Mouse (Mus musculus) layer of hippocampus, postnatal 36 days (tissue): ENCODE measurements around the gene Phox2a. TPM values are rescaled to one million over a fixed set of nuclear protein-coding genes. Genes with fewer than 3 reads are reported as not detected.

Experiments
- DNase-seq, 2 experiments: peaks; one replicate each; pipeline ENCODE4 v3.0.0; 2022
- total RNA-seq, 2 experiments: library from RNA; stranded (reverse); gene quantifications; 2 replicates each; pipeline ENCODE4 v1.2.3; 2021

The Phox2a gene
- not detected for total RNA-seq

GRCm38 (mm10) chr7:101817861-101818401, at the start of gene Phox2a:
Gene Phox2a, plus strand, starts transcription at chr7:101818313.
- DNase-seq = no peak

- peak in 1 of 2 experiments; percentile 36 for DNase-seq
These were observed 48.1 kb upstream of the Phox2a start for GRCm38 (mm10) chr7:101770051-101770450.

DNA sequence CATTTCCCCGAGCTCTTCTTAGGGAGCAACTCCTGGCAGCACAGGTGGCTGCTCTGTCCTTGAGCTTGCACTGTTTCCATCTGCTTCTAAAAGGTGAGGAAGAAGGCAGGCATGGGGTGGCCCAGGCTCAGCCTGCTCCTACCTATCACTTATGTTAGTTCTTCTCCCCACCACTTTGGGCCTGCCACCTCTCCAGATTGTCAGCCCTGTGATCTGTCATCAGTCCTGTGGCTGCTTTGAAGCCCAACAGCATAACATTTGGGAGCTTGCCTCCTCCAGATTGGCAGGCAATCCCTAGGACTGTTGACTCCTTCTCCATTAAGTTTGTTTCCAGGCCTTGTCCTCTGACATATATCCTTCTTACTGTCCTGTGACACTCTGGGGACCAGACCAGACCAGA, 46.5 kb upstream of the Phox2a start:
- DNase-seq = no peak

- DNase-seq = peak in 1 of 2 experiments; percentile 23
These were observed 45.4 kb upstream of the Phox2a start for GRCm38 (mm10) chr7:101772687-101773086.

- no peak for DNase-seq
These were observed 41.1 kb upstream of the Phox2a start for GRCm38 (mm10) chr7:101777053-101777452.

- no peak for DNase-seq
These were observed 2.4 kb downstream of the Phox2a start for GRCm38 (mm10) chr7:101820295-101821030.

- DNase-seq = peak; percentile 21 to 38
These were observed 3.7 kb downstream of the Phox2a start for GRCm38 (mm10) chr7:101821571-101822501.

GRCm38 (mm10) chr7:101822836-101823757, 5.0 kb downstream of the Phox2a start:
- DNase-seq = no peak

GRCm38 (mm10) chr7:101823758-101824630, 5.9 kb downstream of the Phox2a start:
- DNase-seq = no peak

DNA sequence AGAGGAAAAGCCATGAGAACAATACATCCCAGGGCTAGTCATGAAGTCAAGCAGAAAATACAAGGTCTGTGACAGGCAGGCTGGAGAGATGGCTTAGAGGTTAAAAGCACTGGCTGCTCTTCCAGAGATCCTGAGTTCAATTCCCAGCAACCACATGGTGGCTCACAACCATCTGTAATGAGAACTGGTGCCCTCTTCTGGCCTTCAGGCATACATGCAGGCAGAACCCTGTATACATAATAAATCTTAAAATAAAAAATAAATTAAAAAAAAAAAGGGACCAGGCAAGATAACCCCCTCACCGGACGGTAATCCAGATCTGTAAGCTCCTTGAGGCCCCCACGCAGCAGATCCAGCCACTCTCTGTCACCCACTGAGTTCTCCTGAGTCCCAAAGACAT, 12.3 kb downstream of the Phox2a start:
- DNase-seq = no peak

DNA sequence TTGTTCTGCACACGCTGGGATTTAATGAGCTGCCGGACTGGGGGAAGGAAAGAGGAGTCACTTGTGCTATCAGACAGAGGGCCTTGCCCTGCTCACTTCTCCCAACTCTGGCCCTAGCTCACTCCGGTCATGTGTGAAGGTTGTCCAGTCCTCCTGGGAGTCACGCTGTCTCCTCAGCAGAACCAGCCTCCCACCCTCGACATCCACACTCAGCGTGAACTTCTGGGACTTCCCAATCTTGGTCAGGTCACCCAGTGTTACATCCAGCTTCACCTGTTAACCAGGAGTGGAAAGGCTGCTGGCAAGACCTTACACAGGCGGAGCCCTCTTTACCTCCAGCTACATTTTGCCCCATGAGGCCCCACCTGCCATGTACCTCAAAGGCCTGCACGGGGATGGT, 13.3 kb downstream of the Phox2a start:
- no peak for DNase-seq

GRCm38 (mm10) chr7:101832372-101832771, 14.3 kb downstream of the Phox2a start:
- DNase-seq = no peak

DNA sequence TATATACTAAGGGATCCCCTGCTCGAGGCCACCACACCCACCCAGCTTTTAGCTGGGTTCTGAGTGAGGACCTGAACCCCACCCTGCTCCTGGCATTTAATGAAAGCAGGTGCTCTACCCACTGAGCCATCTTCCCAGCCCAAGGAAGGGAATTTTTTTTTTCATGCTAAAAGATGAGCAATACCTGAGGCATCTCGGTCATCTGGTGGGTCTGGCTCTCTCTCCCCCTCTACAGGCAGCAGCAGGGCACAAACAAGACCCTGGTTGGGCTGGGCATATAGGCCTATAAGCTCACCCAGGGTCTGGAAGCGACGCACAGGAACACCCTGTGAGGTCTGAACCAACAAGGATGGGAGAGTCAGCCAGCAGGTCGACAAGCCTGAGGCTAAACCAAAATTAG, 15.2 kb downstream of the Phox2a start:
- no peak for DNase-seq

DNA sequence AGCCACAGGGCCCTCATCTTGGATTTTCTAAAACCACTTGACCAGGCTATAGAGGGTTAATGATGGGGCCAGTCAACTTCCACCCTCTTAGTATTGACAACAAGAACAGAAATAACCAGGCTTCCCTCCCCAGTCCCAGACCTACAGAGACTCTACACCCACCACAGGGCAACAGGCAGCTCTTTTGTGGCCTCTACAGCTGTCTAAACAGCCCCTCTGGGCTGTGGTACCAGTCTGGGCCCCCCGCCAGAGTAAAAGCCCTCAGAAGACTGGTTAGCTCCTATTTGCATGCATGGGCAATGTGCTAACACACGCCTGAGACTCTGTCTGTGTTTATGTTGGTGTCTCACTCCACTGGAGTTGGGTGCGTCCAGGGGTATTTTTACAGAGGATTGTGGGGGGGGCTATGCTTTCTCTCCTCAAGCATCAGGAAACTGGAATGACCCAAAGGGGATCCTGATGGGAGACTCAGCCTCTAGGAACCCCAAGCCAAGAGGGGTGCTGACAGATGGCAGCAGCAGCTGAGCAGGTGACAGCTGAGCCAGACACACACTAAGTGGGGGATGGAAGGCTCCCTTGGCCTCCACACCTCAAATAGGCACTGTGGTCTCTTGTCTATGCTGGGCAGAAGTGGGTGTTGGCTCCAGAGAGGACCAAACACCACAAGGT, 15.9 kb downstream of the Phox2a start:
- no peak for DNase-seq

DNA sequence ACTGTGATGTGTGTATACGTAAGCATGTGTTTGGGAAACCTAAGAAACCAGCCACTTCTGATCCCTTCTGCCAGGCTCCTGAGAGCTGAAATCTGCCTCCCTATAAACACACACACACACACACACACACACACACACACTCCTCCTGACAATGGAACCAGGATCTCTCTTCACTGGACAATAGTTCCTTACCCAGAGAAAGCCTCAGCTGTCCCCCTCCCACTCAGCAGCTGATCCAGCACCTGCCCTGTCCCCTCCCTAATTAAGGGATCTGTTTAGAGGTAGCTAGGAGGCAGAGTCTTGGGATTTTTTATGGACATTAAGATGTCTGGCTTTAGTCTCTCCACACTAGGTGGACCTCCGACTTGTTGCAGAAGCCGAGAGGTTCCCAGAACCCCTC, 16.8 kb downstream of the Phox2a start:
- DNase-seq = no peak

GRCm38 (mm10) chr7:101835457-101836109, 17.5 kb downstream of the Phox2a start:
- no peak for DNase-seq

- peak; percentile 40 to 45 for DNase-seq
These were observed 18.4 kb downstream of the Phox2a start for GRCm38 (mm10) chr7:101836271-101837153.

- DNase-seq = no peak
These were observed 19.1 kb downstream of the Phox2a start for GRCm38 (mm10) chr7:101837154-101837605.
